Mouse (Mus musculus) forebrain, postnatal 0 days (tissue): ENCODE measurements around the gene Kcnj5. TPM values are rescaled to one million over a fixed set of nuclear protein-coding genes. Genes with fewer than 3 reads are reported as not detected.

ENCODE experiments used
- ATAC-seq: fragments of 200-750 bp; cut with Nextera tagmentation; 2 replicates; pipeline ENCODE4 v1.8.0; 2017; ENCODE audit warnings: mild to moderate bottlenecking, moderate library complexity
- DNase-seq: peaks from one replicate; pipeline ENCODE4 v3.0.0-alpha.2; 2015
- H3K27ac ChIP-seq: fragments of 300-500 bp; sonication (generic); 2 replicates; pipeline ENCODE4 v1.5.1; 2014; ENCODE audit warnings: low read depth, mild to moderate bottlenecking, antibody characterized with exemption, low read length, moderate library complexity, mixed read lengths
- H3K27me3 ChIP-seq: fragments of 300-500 bp; sonication (generic); 2 replicates; pipeline ENCODE4 v1.6.1; 2014; ENCODE audit warnings: mild to moderate bottlenecking, low read length, mixed read lengths; ENCODE audit not compliant: insufficient read depth
- H3K36me3 ChIP-seq: fragments of 300-500 bp; sonication (generic); 2 replicates; pipeline ENCODE4 v1.6.1; 2014; ENCODE audit warnings: mild to moderate bottlenecking, moderate library complexity; ENCODE audit not compliant: insufficient read depth
- H3K4me1 ChIP-seq: fragments of 300-500 bp; sonication (generic); 2 replicates; pipeline ENCODE4 v1.6.1; 2014; ENCODE audit warnings: antibody characterized with exemption; ENCODE audit not compliant: insufficient read depth
- H3K4me2 ChIP-seq: fragments of 300-500 bp; sonication (generic); 2 replicates; pipeline ENCODE4 v1.6.1; 2014; ENCODE audit warnings: low read depth, mild to moderate bottlenecking, moderate library complexity
- H3K4me3 ChIP-seq: fragments of 300-500 bp; sonication (generic); 2 replicates; pipeline ENCODE4 v1.5.1; 2014; ENCODE audit warnings: low read depth, low read length, mixed read lengths
- H3K9ac ChIP-seq: fragments of 300-500 bp; sonication (generic); 2 replicates; pipeline ENCODE4 v1.6.1; 2014; ENCODE audit warnings: mild to moderate bottlenecking
- H3K9me3 ChIP-seq: fragments of 300-500 bp; sonication (generic); 2 replicates; pipeline ENCODE4 v1.6.1; 2016; ENCODE audit warnings: low read length
- CTCF ChIP-seq: sonication (generic); IDR thresholded peaks from 2 replicates; pipeline ENCODE4 v1.5.1; 2016; ENCODE audit warnings: antibody characterized with exemption, control low read depth, low read depth
- WGBS: fragments of 180-500 bp; shearing (Covaris S2); extraction: QIAGEN DNeasy Blood & Tissue Kit; methylation state at CpG from one replicate; pipeline ENCODE4 v1.1.7; 2014; 5-methylcytosine and 5-hydroxymethylcytosine counted together
- polyA plus RNA-seq: library from polyadenylated mRNA; unstranded; fragments of >200 nt; fragmentation: Nextera tagmentation; extraction: Ambion mirVana; gene quantifications from 2 replicates; pipeline ENCODE4 v1.2.1, GENCODE M21; 2015
- total RNA-seq: library from RNA; depleted of rRNA; stranded (reverse); fragments of >200 nt; gene quantifications from 2 replicates; pipeline ENCODE4 v1.2.3, GENCODE M21; 2014; rRNA removed

Gene Kcnj5
- 1.2 and 2.8 TPM in 2 replicates for total RNA-seq
- 0.45 and 0.88 TPM in 2 replicates for polyA plus RNA-seq

- Histone ChIP-seq H3K27me3 (peaks cover 32% of the 10 kb centered on the region), H3K9me3 (no peaks in the 10 kb centered on the region), H3K4me1 (peaks cover 7% of the 10 kb centered on the region; the same call in 1 of the 2 replicates), H3K36me3 (no peaks in the 10 kb centered on the region), H3K9ac (peak within 1 kb of the TSS; percentile 44), H3K4me3 (peak within 1 kb of the TSS; percentile 37), H3K27ac (no peak within 1 kb of the TSS), H3K4me2 (peak within 1 kb of the TSS; percentile 69)
- 1% methylated on average over 19 of the region's 20 CpGs for WGBS
- peak; percentile 23; the same call in 1 of the 2 replicates for ATAC-seq
- no peak for TF ChIP-seq CTCF
- no peak for DNase-seq
Measured at GRCm38 (mm10) chr9:32344051-32344450, at the start of gene Kcnj5. Gene Kcnj5 (minus strand): TSS chr9:32344350.

- no peak for DNase-seq
- Histone ChIP-seq H3K27me3 (no peaks in the 10 kb centered on the region), H3K36me3 (no peaks in the 10 kb centered on the region), H3K4me3 (no peak overlapping the region), H3K9ac (no peak overlapping the region), H3K9me3 (no peaks in the 10 kb centered on the region), H3K4me2 (no peak overlapping the region), H3K27ac (no peak overlapping the region), H3K4me1 (no peaks in the 10 kb centered on the region)
- no peak for TF ChIP-seq CTCF
- ATAC-seq, result no peak
- WGBS, result 84% methylated on average over 6 of the region's 6 CpGs
Measured at GRCm38 (mm10) chr9:32392716-32393115, 48.6 kb upstream of the Kcnj5 start.

GRCm38 (mm10) chr9:32391701-32392100 is 47.6 kb upstream of the Kcnj5 start:
- TF ChIP-seq CTCF, result no peak
- ATAC-seq (no peak), DNase-seq (no peak)
- no peak overlapping the region for H3K4me3 ChIP-seq
- no peak overlapping the region for H3K4me2 ChIP-seq
- H3K4me1 ChIP-seq, result no peaks in the 10 kb centered on the region
- no peak overlapping the region for H3K9ac ChIP-seq
- H3K36me3 ChIP-seq, result no peaks in the 10 kb centered on the region
- no peaks in the 10 kb centered on the region for H3K9me3 ChIP-seq
- no peaks in the 10 kb centered on the region for H3K27me3 ChIP-seq
- 89% methylated on average over 9 of the region's 9 CpGs for WGBS
- H3K27ac ChIP-seq, result no peak overlapping the region

GRCm38 (mm10) chr9:32391092-32391491 is 46.9 kb upstream of the Kcnj5 start:
- Histone ChIP-seq H3K9me3 (no peaks in the 10 kb centered on the region), H3K4me2 (no peak overlapping the region), H3K27ac (no peak overlapping the region), H3K9ac (no peak overlapping the region), H3K27me3 (no peaks in the 10 kb centered on the region), H3K4me1 (no peaks in the 10 kb centered on the region), H3K36me3 (no peaks in the 10 kb centered on the region), H3K4me3 (no peak overlapping the region)
- WGBS, result 78% methylated on average over 5 of the region's 5 CpGs
- ATAC-seq (no peak), DNase-seq (no peak)
- no peak for TF ChIP-seq CTCF

DNA sequence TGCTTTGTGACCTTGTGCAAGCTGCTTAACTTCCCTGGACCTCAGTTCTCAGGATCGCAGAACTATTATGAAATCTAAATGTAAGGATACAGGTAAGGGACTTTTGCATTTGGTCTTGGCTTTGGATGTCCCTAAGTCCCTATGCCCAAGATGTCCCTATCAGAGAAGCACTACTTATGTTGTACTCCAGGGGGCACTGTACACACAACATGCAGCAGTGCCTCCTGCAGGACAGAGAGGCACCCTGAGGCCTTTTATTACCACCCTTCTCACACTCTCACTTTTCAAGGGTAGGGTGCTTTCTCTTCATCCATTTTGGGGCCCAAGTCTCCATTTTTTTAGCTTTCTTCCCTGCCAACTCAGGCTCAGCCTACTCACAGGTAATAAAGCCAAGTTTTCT is 44.0 kb upstream of the Kcnj5 start:
- WGBS, result 94% methylated on average over 1 of the region's 1 CpGs
- H3K4me2 ChIP-seq, result no peak overlapping the region
- peak; percentile 49 for TF ChIP-seq CTCF
- H3K4me3 ChIP-seq, result no peak overlapping the region
- ATAC-seq, result no peak
- no peaks in the 10 kb centered on the region for H3K4me1 ChIP-seq
- H3K9me3 ChIP-seq, result no peaks in the 10 kb centered on the region
- no peaks in the 10 kb centered on the region for H3K36me3 ChIP-seq
- DNase-seq, result no peak
- no peak overlapping the region for H3K27ac ChIP-seq
- H3K27me3 ChIP-seq, result no peaks in the 10 kb centered on the region
- no peak overlapping the region for H3K9ac ChIP-seq

- Histone ChIP-seq H3K4me3 (no peak overlapping the region), H3K27ac (no peak overlapping the region), H3K36me3 (no peaks in the 10 kb centered on the region), H3K9ac (no peak overlapping the region), H3K27me3 (no peaks in the 10 kb centered on the region), H3K9me3 (no peaks in the 10 kb centered on the region), H3K4me1 (no peaks in the 10 kb centered on the region), H3K4me2 (no peak overlapping the region)
- no peak for TF ChIP-seq CTCF
- ATAC-seq (no peak), DNase-seq (no peak)
- 90% methylated on average over 4 of the region's 4 CpGs for WGBS
Measured at GRCm38 (mm10) chr9:32384906-32385305, 40.8 kb upstream of the Kcnj5 start.

DNA sequence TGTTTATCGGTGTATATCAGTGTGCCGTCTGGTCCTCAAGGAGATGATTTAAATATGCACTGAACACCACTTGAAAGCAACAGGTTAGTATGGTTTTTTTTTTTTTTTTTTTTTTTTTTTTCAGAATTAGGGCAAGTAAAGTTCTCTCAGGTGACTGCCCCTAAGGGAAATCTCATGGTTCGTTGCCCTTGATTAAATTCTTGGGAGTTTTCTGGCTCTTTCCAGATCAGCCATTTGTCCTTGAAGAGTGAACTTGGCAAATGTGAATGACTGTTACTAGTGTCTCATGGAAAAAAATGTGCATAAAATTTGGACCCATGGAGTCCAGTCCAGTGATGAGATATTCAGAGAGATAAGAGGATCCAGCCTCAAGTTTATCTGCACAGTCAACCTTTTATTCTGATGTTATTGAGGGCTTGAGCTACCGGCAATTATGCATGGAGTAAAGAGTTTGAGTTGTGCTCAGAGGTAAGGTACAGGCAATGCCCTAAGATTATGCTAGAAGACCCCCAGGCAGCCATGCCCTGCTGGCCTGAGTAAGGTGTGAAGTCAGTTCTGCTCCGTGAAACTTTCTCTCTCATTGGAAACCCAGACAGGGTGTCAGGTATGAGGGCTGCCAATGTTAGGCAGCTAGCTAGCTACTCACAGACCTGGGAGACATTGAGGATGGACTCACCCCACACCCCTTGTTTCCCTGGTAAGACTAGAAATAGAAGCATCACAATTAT is 32.9 kb upstream of the Kcnj5 start:
- Histone ChIP-seq H3K36me3 (no peaks in the 10 kb centered on the region), H3K9me3 (no peaks in the 10 kb centered on the region), H3K4me2 (no peak overlapping the region), H3K27ac (no peak overlapping the region), H3K4me3 (no peak overlapping the region), H3K27me3 (no peaks in the 10 kb centered on the region), H3K4me1 (no peaks in the 10 kb centered on the region), H3K9ac (no peak overlapping the region)
- ATAC-seq, result no peak
- no peak for TF ChIP-seq CTCF
- DNase-seq, result no peak
- 81% methylated on average over 5 of the region's 5 CpGs for WGBS
